Mouse (Mus musculus) kidney, postnatal 10 days (tissue): ENCODE results near the gene Nup188.
A peak's percentile ranks its signal among the peaks of the same experiment; 100 is the strongest.

Source experiments
- DNase-seq: peaks from one replicate; pipeline ENCODE4 v3.0.0; 2021; ENCODE audit warnings: mixed read lengths

Nup188 gene

GRCm38 (mm10) chr2:30285416-30286181 is 598 bp upstream of the Nup188 start:
- peak; percentile 48 for DNase-seq

- DNase-seq = peak; percentile 35
These were observed 803 bp downstream of the Nup188 start for GRCm38 (mm10) chr2:30287027-30287373.

- DNase-seq = no peak
These were observed 13.3 kb downstream of the Nup188 start for GRCm38 (mm10) chr2:30299525-30299924.

- no peak for DNase-seq
These were observed 13.8 kb downstream of the Nup188 start for GRCm38 (mm10) chr2:30299966-30300365.

GRCm38 (mm10) chr2:30306087-30306486 is 19.9 kb downstream of the Nup188 start:
- DNase-seq = no peak

- no peak for DNase-seq
These were observed 23.2 kb downstream of the Nup188 start for GRCm38 (mm10) chr2:30309351-30309750.

- DNase-seq = no peak
These were observed 25.3 kb downstream of the Nup188 start for GRCm38 (mm10) chr2:30311481-30311880.

GRCm38 (mm10) chr2:30316136-30316535 is 29.9 kb downstream of the Nup188 start:
- DNase-seq = no peak

GRCm38 (mm10) chr2:30316955-30317354 is 30.8 kb downstream of the Nup188 start:
- no peak for DNase-seq

- DNase-seq = no peak
These were observed 33.1 kb downstream of the Nup188 start for GRCm38 (mm10) chr2:30319260-30319659.

GRCm38 (mm10) chr2:30323111-30323510 is 36.9 kb downstream of the Nup188 start:
- DNase-seq = no peak

- no peak for DNase-seq
These were observed 39.1 kb downstream of the Nup188 start for GRCm38 (mm10) chr2:30325296-30325695.

- DNase-seq = no peak
These were observed 41.1 kb downstream of the Nup188 start for GRCm38 (mm10) chr2:30327276-30327675.

- DNase-seq = no peak
These were observed 42.6 kb downstream of the Nup188 start for GRCm38 (mm10) chr2:30328791-30329190.

GRCm38 (mm10) chr2:30335324-30335723 is 49.1 kb downstream of the Nup188 start:
- no peak for DNase-seq

- no peak for DNase-seq
These were observed 50.1 kb downstream of the Nup188 start for GRCm38 (mm10) chr2:30336174-30336915.

- DNase-seq = no peak
These were observed 51.0 kb downstream of the Nup188 start for GRCm38 (mm10) chr2:30337179-30337578.

GRCm38 (mm10) chr2:30342061-30342460 is 55.9 kb downstream of the Nup188 start:
- no peak for DNase-seq

GRCm38 (mm10) chr2:30342544-30342943 is 56.3 kb downstream of the Nup188 start:
- no peak for DNase-seq

GRCm38 (mm10) chr2:30343601-30344137 is 57.5 kb downstream of the Nup188 start:
- DNase-seq = peak; percentile 41

- DNase-seq = no peak
These were observed 59.9 kb downstream of the Nup188 start for GRCm38 (mm10) chr2:30345971-30346676.

- no peak for DNase-seq
These were observed 63.0 kb downstream of the Nup188 start for GRCm38 (mm10) chr2:30349196-30349595.

GRCm38 (mm10) chr2:30351149-30351548 is 65.0 kb downstream of the Nup188 start:
- peak; percentile 37 for DNase-seq
